Mouse (Mus musculus) cerebellum, adult 11 months (tissue): ENCODE results near the gene Gm28230.

Experiments
- DNase-seq: peaks from one replicate; pipeline ENCODE4 v3.0.0; 2022

Gene Gm28230

DNA sequence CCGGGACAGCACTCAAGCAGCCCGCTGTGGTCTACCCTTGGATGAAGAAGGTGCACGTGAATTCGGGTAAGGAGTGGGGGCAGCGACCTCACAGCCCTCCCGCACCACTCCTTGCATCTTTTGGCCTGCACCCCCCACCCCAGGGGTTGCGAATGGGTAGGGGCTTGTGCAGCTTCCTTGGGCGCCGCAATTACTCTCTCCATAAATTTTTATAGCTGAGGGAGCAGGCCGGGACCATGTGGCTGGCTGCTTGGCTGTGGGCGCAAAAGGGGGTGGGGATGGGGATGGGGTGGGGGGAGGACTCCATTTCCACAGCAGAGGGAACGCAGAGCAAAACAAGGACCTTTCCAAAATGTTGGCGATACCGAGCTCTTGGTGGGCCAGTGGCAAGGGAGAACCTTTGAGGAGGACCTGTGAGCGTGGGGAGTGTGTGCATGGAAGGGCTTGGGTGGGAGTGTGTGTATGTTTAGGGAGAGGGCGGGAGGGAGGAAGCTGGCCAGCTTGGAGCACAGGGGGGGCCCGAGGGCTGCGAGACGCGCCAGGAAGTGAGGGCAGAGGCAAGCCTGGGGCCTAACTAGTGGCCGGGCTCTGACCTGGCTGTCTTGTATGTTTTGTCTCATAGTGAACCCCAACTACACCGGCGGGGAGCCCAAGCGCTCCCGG, 1.2 kb downstream of the Gm28230 start:
- no peak for DNase-seq

DNA sequence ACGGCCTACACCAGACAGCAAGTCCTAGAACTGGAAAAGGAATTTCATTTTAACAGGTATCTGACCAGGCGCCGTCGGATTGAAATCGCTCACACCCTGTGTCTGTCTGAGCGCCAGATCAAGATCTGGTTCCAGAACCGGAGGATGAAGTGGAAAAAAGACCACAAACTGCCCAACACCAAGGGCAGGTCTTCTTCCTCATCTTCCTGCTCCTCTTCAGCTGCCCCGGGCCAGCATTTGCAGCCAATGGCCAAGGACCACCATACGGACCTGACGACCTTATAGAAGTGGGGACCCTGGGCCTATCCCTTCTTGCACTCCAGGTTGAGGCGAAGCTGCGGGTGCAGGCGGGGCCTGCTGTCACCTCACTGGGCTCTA, 1.8 kb downstream of the Gm28230 start:
- no peak for DNase-seq

DNA sequence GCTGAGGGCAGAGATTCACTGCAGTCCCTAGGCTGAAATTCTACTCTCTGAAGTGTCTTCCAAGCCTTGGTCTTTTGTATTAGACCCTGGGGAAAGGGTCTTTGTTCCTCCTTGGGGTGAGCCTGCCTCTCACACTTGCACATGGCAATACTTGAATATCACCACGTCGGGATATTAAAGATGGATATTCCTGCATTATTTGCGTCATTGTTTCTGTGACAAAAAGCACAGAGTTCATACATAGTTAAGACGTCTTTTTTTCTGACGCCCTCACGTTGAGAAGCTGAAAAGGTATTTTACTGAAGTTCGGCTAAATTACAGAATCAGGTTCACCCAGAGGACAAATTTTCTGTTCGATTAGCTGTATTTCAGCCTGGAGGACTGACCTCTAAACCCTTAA, 3.8 kb downstream of the Gm28230 start:
- DNase-seq = no peak

DNA sequence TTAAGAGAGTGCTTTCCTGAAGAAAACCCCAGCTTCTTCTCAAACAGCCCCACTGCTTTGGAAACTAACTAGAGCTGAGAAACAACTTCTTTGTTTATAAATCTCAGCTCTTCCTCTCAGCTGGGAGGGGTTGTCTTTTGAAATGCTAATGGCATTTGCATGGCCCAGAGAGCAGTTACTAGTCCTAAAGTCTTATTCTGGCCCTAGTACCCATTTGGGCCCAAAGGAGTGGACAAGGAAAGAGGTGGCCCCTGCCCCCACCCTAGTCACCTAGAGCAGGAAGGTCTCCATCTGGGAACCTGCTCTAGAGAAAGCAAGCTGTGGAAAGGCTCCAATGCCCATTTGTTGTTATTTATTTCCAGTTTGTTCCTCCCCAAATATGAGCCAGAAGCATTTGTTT, 4.5 kb downstream of the Gm28230 start:
- DNase-seq = no peak

DNA sequence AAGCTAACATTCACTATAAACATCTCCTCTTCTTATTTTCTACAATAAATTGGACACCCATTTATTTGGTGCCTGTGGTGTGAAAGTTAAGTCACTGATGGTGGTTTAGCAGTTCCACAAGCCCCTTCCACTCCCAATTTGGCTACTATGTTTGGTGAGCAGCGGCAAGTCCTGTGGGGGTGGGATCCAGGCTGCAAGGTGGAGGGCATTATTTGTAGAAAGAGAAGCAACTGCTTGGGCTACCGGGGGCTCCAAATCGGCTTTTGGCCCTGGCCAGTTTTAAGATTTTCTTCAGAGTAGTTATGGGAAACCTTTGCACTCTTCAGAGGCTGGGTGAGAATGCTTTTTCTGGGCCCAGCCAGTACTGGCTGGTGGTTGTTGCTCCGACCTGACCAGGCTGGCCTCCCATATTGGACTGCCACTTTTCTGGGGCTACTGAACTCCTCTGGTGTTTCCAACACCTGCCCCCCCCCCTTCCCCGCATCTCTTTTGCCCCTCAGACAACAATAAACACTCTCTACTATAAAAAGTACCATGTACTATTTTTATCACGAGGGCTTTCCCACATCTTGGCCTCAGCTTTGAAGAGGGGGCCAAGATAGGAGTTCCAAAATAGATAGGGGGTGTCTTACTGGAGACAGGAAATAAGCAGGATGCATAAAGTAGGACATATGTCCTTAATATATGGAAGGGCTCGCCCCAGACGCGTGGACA, 5.4 kb downstream of the Gm28230 start:
- no peak for DNase-seq

DNA sequence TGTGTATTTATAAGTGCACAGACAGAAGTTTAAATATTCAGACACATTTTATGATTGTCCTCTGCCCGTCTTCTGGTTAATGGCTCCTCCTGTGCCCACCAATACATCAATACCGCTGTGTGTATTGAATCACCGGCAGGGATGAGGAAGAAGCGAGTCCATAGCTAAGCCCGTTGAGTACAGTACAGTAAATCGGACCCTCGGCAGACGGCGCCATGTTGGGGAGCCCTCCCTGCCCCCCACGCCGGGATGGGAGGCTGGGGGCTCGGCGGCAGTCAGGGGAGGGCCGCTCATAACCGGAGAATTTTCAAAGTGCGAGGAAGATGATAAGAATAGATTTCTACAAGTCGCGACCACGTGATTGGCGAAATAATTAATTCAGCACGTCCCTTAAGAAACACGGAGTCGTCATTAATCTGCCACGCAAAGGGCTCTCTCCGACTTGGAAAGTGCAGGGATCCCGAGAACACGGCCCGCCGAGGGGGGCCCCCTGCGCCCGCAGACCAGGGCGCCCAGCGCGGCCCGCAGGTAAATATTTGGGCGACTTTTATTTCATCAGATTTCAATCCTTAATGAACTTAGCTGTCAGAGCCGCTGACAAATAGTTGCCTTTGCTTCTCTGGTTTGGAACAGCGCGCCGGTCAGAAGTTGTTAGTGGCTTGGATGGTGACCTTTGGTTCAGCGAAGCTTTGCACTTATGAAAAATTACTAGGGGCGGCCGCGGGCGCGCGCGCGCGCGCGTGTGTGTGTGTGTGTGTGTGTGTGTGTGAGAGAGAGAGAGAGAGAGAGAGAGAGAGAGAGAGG, 6.2 kb downstream of the Gm28230 start:
- DNase-seq = no peak

DNA sequence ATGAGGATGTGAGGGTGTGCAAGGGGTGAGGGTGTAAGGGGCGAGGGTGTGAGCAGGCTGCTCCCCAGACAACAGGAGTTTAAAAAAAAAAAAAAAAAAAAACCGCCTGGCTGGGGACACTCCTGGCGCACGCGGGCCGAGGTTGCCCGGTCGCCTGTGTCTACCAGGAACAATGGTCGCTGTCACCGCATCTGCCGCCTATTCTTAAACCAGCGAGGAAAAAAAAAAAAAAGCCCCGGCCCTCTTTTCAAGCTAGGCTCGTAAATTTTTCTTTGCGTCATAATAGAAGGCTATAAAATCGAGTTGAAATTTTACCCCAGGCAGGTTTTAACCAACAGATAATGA, 6.8 kb downstream of the Gm28230 start:
- DNase-seq = no peak

DNA sequence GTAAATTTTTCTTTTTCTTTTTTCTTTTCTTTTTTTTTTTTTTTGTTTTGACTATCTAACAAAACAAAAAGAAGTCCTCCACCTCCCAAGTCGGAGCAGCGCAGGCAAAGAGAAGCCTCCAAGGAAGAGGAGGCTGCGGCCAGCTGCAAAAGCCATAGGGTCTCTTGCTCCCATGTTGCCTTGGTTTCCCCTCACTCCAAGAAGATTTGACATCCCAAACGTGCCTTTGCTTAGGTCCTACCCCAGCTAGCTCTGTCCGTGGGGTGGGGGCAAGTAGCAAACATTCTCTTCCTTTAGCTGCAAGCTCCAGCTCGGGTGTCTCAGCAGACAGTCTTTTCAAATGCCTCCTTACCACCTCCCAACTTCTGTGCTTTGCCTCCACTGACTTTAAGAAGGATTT, 7.2 kb downstream of the Gm28230 start:
- DNase-seq = no peak

DNA sequence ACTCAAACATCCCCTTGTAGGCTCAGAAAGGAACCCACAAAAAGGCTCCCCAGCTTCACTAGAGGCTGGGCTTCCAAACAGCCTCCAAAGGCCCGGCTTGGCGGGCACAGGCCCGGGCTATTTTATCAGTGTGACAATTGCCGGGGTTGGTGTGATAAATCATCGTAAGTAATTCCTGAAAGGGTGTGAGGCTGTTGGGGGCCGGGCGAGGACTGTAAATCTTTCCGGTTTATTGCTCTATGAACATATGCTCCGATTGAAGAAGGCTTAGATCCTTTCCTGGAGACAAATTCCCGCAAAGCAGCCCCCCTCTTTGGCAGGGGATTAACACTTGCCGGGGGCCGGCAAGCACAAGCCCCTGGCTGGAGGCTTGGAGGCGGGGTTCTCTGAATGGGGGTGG, 7.9 kb downstream of the Gm28230 start:
- DNase-seq = no peak

DNA sequence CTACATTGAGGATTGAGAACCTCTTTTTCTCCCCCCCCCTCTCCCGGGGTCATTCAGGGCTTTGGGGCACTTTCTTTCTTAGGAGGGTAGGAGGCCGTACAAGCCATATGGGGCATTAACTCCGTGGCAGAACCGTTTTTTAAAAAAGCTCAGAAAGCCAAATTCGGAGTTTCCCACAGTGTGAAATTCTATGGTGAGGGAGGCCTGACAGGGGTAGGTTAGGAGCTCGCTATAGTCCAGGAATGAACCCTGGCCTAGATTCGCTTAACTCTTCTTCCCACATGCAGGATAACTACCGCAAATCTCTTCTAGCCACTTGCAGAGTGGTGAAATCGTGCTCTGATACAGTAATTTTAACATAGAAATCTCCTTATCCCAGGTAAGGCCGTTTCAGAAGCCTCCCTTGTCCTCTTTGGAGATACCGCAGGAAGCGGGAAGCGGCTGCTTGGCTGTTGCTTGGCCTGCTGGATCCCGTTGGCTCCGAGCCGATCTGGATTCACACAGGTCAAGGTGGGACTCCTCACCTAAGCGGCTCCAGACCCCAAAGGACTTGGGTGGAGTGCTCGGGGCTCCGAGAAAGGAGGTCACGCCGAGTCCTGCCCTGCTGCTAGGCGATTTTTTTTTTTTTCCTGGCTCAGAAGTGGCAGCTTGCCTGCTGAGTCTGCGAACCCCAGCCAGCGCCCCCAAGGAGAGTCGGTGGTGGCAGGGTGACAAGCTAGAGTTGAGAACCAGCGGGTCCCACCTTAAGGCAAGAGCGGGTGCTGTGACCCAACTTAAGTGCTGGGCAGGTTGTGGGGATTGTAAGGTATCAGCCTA, 8.7 kb downstream of the Gm28230 start:
- no peak for DNase-seq

DNA sequence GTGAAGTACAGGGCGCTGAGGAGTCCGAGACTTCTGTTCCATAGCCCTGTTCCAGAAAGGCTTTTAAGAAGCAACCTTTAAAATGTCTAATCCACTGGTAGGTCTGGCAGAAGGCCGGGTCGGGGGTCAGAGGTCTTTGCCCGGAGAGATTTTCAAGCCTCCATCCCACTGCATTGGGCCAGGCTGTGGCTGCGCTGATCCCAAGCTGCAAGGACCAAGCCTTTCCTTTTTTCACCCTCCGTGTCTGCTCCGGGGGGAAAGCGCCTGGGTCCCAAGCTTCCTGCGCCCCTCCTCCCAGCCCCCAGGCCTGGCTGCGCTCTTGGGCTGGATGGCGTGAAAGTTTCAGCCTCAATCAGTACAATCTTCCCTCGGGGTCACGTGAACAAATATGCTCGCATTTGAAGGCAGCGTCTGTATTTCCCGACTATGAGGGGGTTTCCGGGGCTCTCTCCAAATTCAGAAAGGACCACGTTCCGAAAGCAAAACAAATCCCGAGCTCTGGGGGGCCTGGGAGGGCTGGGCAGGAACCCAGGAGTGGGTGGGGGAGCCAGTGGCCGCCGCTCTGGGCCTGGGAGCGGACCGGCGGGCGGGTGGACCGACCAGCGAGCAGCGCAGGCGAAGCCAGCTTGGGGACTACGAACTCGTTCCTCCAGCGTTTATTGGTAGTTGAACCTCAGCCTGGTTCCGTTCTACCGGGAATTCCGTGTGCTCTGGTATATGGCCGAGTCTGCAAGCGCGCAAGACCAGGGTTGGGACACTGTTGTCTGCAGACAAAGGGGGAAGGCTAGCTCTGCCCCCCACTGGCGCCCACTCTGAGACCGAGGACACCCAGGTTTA, 9.5 kb downstream of the Gm28230 start:
- no peak for DNase-seq

DNA sequence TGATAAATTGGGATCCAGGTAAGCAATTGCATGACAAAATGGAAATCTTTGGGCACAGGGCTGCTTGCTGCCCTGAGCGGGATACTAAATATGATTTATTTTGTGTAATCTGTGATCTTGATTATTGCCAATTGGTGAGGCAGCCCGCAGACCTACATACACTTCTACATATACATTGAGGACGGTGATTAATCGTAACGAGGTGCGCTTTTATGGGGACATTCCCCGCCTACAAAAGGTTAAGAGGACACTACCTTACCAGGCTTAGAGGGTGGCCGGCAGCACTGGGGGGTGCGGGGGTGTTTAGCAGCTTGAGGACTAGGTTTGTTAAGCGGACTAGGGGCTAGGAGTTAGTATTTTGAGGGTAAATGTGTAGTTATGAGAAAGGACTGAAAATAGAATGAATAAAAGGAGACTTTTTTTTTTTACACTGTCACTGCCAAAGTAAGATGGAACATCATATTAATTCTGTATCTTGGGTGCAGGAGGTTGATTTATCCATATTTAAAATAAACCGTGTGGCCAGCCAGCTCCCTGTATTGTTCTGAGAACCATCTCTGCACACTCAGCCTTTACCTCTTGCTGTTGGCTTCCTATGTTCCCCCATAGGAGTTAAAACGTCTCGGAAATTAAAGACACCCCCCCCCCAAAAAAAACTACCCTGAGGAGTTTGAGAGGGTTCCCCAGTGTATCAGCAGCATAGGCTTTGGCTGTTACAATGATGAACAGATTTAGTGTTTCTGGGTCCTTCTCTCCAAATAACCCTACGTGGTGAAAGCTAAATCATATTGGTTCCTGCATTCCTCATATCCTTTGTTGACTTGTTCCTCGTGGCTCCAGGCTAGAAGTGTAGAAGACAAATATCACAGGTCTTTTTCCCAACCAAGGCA, 10.4 kb downstream of the Gm28230 start:
- no peak for DNase-seq

DNA sequence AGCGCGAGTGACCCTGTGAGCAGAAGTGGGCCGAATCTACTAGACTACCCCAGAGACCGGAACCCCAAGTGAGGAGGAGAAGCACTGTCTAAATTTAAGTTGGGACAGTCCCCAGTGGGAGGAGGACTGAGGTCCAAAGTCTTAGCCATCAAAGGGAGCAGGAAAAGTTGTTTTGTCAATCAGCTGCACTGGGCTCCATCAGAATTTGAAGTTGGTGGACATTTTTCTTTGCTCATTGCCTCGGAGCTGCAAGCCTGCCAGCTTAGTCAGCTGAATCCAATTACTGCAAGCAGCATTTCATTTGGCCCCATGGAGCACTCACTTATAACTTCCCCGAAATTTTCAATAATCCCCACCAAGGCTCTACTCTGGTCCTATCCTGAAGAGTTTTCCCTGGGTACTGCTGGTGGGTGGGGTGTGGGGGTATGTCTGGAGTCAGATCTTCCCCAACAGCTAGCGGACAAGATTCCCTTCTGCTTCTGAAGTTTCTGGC, 11.1 kb downstream of the Gm28230 start:
- no peak for DNase-seq

DNA sequence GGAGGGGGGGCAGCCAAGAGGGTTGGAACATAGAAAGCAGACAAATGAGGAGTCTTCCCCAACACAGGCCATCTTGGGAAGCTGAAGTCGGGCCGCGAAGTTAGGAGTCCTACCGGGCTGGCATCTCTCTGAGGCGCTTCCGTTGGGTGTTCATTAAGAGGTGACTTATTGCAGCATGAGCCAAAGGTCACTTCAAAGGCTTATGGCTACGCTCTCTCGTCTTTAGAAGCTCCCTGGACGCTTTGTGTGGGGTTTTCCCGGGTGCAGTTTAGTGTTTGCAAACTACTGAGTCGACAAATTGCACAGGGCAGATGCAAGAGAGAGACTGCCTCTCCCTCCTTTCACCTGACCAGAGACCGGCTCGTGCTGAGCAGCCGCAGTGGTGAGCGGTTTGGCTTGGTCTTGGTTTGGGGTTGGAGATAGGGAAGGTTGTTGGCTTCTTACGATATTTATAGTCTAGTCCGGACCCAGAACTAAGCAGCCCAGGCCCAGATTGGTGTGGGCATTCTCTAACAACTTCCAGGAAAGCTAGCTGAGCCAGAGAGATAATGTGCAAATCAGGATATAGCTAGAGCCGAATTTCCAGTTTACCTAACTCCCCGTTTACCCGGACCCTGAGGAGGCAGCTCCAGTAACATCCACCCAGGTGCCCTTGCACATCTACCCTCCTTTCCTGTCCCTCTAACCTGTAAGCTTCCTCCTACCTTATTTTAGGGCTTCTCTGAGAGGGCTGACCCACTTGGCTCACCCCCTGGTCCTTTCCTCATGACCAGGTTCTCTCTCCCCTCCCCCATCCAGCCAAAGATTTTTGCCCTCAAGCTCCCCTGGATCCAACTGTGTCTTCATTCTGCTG, 12.3 kb downstream of the Gm28230 start:
- no peak for DNase-seq

DNA sequence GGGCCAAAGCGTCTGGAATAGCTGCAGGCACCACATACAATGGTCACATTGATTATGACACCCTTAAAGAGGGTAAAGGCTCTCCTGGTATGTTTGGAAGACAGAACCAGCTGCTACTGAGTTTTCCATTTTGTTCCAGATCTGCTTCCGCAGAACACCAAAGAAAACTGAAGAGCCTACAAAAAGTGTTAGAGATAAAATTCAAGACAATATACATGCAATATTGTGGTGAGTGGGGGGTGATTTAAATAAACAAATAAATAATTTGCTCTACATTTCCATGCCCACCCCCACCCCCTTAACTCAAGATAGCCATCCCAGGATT, 12.9 kb downstream of the Gm28230 start:
- no peak for DNase-seq

DNA sequence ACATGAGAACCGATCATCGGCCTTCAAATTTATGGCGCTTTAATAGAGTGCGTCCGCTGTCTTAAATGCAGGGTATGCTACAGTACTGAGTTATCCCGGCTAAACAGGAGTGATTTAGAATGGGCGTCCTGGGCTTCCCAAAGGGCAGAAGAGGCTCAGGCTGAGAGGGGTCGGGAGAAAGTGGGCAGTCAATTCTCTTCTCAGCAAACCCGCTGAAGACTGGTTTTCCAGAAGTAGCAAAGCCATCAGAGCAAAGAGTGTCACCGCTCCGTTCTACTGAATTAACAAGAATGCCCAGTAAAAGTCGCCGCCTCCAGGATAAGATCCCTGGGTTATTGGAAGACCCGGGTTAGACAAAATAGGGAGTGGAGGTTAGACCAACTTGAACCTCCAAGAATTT, 13.3 kb downstream of the Gm28230 start:
- DNase-seq = no peak

DNA sequence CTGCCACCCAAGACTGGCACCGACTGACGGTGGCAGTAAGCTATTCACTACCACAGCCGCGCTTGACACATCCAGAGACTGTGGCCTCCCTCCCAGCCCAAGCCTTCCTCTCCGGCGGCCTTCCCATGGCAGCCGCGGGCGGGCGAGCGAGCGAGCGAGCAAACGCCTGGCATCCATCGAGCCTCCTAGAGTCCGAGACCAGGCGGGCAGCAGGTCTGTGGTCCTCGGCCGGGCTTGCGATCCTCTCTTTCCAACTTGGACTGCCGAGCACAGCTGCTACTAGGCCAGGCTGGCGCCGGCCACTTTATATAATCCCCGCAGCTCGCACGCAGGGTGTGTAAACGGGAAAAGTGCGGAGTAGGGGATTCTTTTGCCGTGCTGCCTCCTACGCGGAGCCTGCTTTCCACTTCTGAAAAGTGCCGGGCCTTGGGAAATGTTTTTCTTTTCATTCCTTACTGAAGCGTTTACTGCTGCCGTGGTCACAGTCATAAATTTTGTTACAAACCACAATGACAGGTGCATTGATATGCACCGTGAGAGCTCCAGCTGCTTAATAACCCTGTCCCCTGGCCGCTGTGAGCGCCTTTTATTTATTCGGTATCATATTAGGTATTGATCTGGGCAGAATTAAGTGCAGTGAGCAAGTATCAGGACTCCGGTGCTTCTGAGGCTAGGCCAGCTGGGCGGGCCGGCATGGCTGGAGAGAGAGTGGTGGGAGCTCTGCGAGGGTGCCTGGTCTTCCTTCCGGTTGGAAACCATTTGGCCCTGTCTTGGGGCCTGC, 14.0 kb downstream of the Gm28230 start:
- DNase-seq = no peak

DNA sequence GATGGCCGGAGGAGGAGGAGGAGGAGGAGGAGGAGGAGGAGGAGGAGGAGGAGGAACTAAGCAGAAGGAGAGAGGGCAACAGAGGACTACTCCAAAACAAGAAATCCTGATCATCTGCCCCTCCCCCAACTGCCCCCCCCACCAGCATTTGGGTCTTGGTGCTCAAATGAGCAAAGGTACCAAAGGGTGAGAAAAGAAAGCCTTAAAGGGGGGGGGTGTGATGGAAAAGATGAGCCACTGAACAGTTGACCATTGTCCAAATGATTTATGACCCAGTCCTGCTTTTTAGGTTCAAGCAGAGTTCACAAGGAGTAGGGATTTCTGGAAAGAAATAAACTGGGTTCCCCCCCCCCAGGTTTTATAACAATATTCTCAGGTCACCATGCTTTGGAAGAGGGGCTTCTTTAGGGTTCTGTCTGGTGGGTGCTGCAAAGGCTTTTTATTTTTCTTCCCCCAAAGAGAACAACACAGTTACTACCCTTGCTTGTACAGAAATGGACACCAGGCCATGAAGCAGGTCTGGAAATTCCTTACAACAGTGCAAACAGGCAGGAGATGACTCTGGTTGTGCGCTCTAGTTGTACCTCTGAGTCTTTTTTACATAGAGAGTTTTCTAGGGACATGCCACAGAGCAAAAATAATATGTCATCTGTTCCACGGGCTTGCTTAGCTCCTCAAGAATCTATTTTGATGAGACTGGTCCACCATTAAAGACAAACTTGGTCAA, 14.9 kb downstream of the Gm28230 start:
- DNase-seq = no peak

DNA sequence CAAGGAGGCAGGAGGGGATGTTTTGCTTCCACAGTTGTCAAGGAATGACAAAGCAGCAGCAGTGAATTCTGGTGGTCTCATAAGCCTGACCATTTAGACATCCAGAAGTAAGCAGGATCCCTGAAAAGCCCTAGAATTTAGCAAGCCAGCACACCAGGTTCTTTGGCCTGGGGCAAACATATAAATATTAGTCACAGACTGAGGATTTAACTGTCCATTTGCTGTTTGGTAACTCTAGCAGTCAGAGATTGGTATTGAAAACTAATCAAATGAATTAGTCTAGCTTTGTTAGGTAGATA, 15.4 kb downstream of the Gm28230 start:
- DNase-seq = no peak
